Mouse (Mus musculus) mouse embryonic stem cell (cell line): Measurements from ENCODE around the gene Emc6.

Experiments used
- in situ Hi-C, 2 experiments: fragments of 300-500 bp; cut with MboI; formaldehyde crosslinking; loops; 1 replicate in 1 of 2; 3 replicates in 1 of 2; pipeline ENCODE4 v1.14.3; 2019 to 2020; ENCODE audit warnings: low sequenced_read_pairs in 2 of 2, low pct_unique_long_range_greater_than_20kb in 1 of 2, mixed read lengths in 1 of 2; ENCODE audit not compliant: unreplicated experiment in 1 of 2

Emc6 gene

GRCm38 (mm10) chr11:73137591-73138501, 39.0 kb downstream of the Emc6 start, which contains the start of gene Haspin:
Gene Haspin, minus strand, starts transcription at chr11:73138294.
- in situ Hi-C loops = no loop called here

DNA sequence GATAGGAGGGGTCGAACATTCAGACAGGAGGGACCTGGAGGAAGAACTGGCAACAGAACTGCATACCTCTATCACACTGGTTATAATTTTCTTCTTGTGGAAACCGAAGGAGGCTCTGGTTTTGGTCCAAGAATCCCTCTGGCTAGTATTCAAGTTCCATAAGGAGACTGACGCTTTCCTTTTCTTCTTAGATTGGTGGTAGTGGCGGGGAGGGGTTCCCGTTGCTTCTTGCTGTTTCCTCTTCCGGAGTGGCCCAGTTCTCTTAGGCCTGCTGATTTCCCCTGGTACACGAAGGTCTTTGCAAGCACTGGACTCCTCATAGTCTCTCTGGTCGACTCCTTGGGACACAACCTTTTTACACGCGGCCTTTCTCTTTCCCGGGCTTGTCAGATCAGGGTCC, 39.7 kb downstream of the Emc6 start:
- in situ Hi-C loops = no loop called here

DNA sequence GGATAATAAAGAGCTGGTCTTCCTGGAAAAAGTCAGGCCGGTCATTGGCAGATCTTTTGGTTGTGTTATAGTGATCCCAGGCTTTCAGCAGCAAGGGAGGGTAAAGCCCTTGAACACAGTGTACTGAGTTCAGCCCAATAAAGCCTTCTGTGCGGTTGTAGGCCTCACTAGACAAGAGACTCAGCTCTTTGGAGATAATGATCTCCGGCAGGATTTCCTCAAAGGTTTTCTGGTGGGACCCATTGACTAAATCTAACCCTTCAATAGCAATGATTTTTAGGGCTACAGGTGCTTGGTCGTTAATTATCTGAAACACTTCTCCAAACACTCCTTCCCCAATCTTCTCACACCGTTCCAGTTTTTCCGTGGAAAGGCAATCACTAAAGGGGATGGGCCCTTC, 40.2 kb downstream of the Emc6 start:
- in situ Hi-C loops = no loop called here

DNA sequence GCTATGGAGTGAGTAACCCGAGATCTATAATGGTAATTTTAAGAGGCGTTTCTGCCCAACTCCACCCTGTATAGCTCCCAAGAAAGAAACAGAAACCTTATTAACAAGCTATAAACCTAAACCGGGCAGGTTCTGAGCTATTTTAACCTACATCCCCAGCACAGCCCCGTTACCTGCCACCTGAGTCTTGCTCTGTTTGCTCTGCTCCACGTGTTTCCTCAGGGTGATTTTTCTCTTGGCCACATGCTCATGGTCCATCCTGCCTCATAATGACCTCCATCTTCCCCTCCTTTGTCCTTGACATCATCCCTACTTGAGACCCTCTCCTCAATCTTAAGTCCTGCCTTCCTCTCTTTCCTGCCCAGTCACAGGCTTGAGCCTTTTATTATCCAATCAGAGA, 42.6 kb downstream of the Emc6 start:
- in situ Hi-C loops = no loop called here

- in situ Hi-C loops = no loop called here
Measured at GRCm38 (mm10) chr11:73132999-73133398, 43.8 kb downstream of the Emc6 start.

GRCm38 (mm10) chr11:73131020-73131419, 45.8 kb downstream of the Emc6 start:
- in situ Hi-C loops = no loop called here

DNA sequence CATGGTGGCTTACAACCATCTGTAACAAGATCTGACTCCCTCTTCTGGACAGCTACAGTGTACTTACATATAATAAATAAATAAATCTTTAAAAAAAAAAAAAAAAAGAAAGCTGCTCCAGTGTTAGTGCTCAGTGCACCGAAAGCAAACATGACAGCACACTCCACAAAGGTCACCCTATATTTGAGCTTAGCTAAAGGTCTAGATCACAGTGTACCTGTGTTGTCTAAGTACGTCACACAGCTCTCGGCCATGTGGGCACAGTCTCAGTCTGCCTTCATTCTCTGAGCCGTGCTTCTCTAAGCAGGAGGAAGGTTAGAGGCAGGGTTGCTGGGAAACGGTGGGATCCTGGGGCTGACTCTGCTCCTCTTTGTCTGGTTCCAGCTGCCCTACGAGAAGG, 50.3 kb downstream of the Emc6 start:
- in situ Hi-C loops = no loop called here
